Mouse (Mus musculus): ENCODE measurements at regions not wholly inside any gene's neighbourhood (a gene's known extent, or its start where the extent isn't known, plus 50 kb on each side); places are given as distances from the start of the nearest gene placed in this dataset.

DNA sequence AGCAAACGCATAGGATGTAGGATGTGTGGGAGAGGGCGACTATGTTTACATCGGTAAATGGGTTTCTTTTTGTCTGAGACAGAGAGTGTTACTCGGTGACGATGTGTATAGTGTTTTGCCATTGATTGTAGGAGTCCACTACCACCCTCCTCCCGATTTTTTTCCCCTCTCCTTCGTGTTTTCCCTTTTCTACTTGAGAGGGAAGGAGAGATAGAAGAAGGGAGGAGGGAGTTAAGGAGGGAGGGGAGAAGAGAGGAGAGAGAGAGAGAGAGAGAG is 131.4 kb upstream of the Dpyd start:
- H3K27me3 ChIP-seq (ENCODE audit: control insufficient read depth, insufficient read depth, insufficient read length) = no peaks in the 10 kb centered on the region
- H3ac ChIP-seq (ENCODE audit: control insufficient read depth, insufficient read length) = no peak overlapping the region

GRCm38 (mm10) chr3:118431031-118431723 is 130.8 kb upstream of the Dpyd start:
- peak in 1 of 3 experiments; percentile 64 for TF ChIP-seq MYOG (IDR thresholded peaks at IDR 0.05; ENCODE audit: control insufficient read depth in 1 of 3, insufficient read depth in 1 of 3, insufficient read length in 2 of 3, low read depth in 2 of 3)
- TF ChIP-seq POLR2AphosphoS2 (IDR thresholded peaks at IDR 0.05; ENCODE audit: insufficient read length, low read depth) = no peak
- peak; percentile 76 for TF ChIP-seq MAX (IDR thresholded peaks at IDR 0.05; ENCODE audit: low read depth)
- TF ChIP-seq MYOD1 (IDR thresholded peaks at IDR 0.05; ENCODE audit: control insufficient read depth in 1 of 3, insufficient read length in 2 of 3, low read depth in 2 of 3) = peak in 1 of 3 experiments; percentile 24
- peak; percentile 100 for TF ChIP-seq REST (IDR thresholded peaks at IDR 0.05; ENCODE audit: insufficient read depth, insufficient read length)
- H3K79me2 ChIP-seq (ENCODE audit: control insufficient read depth, insufficient read depth) = no peaks in the 10 kb centered on the region
- H3K4me2 ChIP-seq (ENCODE audit: low read depth) = peak overlapping the region; percentile 58
- H3K36me3 ChIP-seq (ENCODE audit: control insufficient read depth, insufficient read depth) = no peaks in the 10 kb centered on the region
- H3ac ChIP-seq (ENCODE audit: control insufficient read depth, insufficient read length) = no peak overlapping the region
- H3K27me3 ChIP-seq (ENCODE audit: control insufficient read depth, insufficient read depth, insufficient read length) = no peaks in the 10 kb centered on the region
- H3K4me3 ChIP-seq = no peak overlapping the region

More for the DNA sequence above, 131.4 kb upstream of the Dpyd start:
- TF ChIP-seq MYOD1 (IDR thresholded peaks at IDR 0.05; ENCODE audit: control insufficient read depth in 1 of 3, insufficient read length in 2 of 3, low read depth in 2 of 3) (no peak), TCF12 (IDR thresholded peaks at IDR 0.05; ENCODE audit: insufficient read depth, poor library complexity, severe bottlenecking) (no peak), MYOG (IDR thresholded peaks at IDR 0.05; ENCODE audit: control insufficient read depth in 1 of 3, insufficient read depth in 1 of 3, insufficient read length in 2 of 3, low read depth in 2 of 3) (no peak), TCF3 (IDR thresholded peaks at IDR 0.05; ENCODE audit: insufficient read length, low read depth) (no peak)
- Histone ChIP-seq H3K36me3 (ENCODE audit: control insufficient read depth, insufficient read depth) (no peaks in the 10 kb centered on the region), H3K4me2 (ENCODE audit: low read depth) (peak overlapping the region; percentile 58), H3K4me3 (no peak overlapping the region), H3K79me2 (ENCODE audit: control insufficient read depth, insufficient read depth) (no peaks in the 10 kb centered on the region)

DNA sequence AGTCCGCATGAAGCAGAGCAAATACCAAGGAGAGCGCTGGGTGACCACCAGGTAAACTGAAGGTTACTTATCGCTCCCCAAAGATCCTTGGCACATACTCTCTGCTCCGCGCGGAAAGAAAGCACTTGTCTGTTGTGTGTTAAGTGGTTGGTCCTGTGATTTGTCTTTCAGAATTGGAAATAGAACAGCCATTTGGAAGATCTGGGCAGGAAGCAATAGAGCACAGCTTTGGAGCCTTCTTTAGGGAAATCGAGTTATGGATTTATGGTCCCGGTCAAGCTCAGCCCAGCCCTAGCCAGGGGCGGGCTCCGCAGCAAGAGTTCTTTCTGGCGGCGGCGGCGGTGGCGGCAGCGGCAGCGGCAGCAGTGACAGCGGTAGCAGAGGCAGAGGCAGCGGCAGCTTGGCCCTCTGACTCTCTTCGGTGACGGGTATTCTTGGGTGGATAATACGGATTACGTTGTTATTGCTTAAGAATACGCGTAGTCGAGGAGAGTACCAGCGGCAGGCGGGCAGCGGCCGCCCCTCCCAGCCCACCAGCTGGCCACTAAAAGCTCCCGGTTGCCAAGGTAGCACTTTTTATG is 128.4 kb upstream of the Dpyd start:
- TF ChIP-seq SRF (IDR thresholded peaks at IDR 0.05; ENCODE audit: control insufficient read depth, insufficient read length, low read depth) (no peak), CEBPB (IDR thresholded peaks at IDR 0.05; ENCODE audit: insufficient read depth, poor library complexity, severe bottlenecking) (no peak), POLR2AphosphoS2 (IDR thresholded peaks at IDR 0.05; ENCODE audit: insufficient read length, low read depth) (no peak), POLR2A (IDR thresholded peaks at IDR 0.05; ENCODE audit: insufficient read length, low read depth) (no peak), REST (IDR thresholded peaks at IDR 0.05; ENCODE audit: insufficient read depth, insufficient read length) (no peak), USF1 (IDR thresholded peaks at IDR 0.05; ENCODE audit: low read depth) (no peak), MYOG (IDR thresholded peaks at IDR 0.05; ENCODE audit: control insufficient read depth in 1 of 3, insufficient read depth in 1 of 3, insufficient read length in 2 of 3, low read depth in 2 of 3) (no peak), MAX (IDR thresholded peaks at IDR 0.05; ENCODE audit: low read depth) (no peak), TCF3 (IDR thresholded peaks at IDR 0.05; ENCODE audit: insufficient read length, low read depth) (no peak), MYOD1 (IDR thresholded peaks at IDR 0.05; ENCODE audit: control insufficient read depth in 1 of 3, insufficient read length in 2 of 3, low read depth in 2 of 3) (no peak)
- Histone ChIP-seq H3ac (ENCODE audit: control insufficient read depth, insufficient read length) (no peak overlapping the region), H3K4me2 (ENCODE audit: low read depth) (peak overlapping the region; percentile 24), H3K79me2 (ENCODE audit: control insufficient read depth, insufficient read depth) (no peaks in the 10 kb centered on the region), H3K27me3 (ENCODE audit: control insufficient read depth, insufficient read depth, insufficient read length) (no peaks in the 10 kb centered on the region), H3K4me3 (no peak overlapping the region), H3K36me3 (ENCODE audit: control insufficient read depth, insufficient read depth) (no peaks in the 10 kb centered on the region)

- Histone ChIP-seq H3K4me3 (no peak overlapping the region), H3ac (ENCODE audit: control insufficient read depth, insufficient read length) (no peak overlapping the region), H3K27me3 (ENCODE audit: control insufficient read depth, insufficient read depth, insufficient read length) (no peaks in the 10 kb centered on the region), H3K79me2 (ENCODE audit: control insufficient read depth, insufficient read depth) (no peaks in the 10 kb centered on the region), H3K4me2 (ENCODE audit: low read depth) (peak overlapping the region; percentile 36), H3K36me3 (ENCODE audit: control insufficient read depth, insufficient read depth) (no peaks in the 10 kb centered on the region)
- TF ChIP-seq USF1 (IDR thresholded peaks at IDR 0.05; ENCODE audit: low read depth) = no peak
- TF ChIP-seq REST (IDR thresholded peaks at IDR 0.05; ENCODE audit: insufficient read depth, insufficient read length) = no peak
- no peak for TF ChIP-seq CEBPB (IDR thresholded peaks at IDR 0.05; ENCODE audit: insufficient read depth, poor library complexity, severe bottlenecking)
- no peak for TF ChIP-seq MYOG (IDR thresholded peaks at IDR 0.05; ENCODE audit: control insufficient read depth in 1 of 3, insufficient read depth in 1 of 3, insufficient read length in 2 of 3, low read depth in 2 of 3)
- TF ChIP-seq MYOD1 (IDR thresholded peaks at IDR 0.05; ENCODE audit: control insufficient read depth in 1 of 3, insufficient read length in 2 of 3, low read depth in 2 of 3) = no peak
- no peak for TF ChIP-seq E2F4 (IDR thresholded peaks at IDR 0.05; ENCODE audit: insufficient read depth)
- no peak for TF ChIP-seq POLR2A (IDR thresholded peaks at IDR 0.05; ENCODE audit: insufficient read length, low read depth)
- no peak for TF ChIP-seq TCF3 (IDR thresholded peaks at IDR 0.05; ENCODE audit: insufficient read length, low read depth)
Measured at GRCm38 (mm10) chr3:118434311-118434710, 127.6 kb upstream of the Dpyd start.

GRCm38 (mm10) chr3:118434847-118435246 is 127.1 kb upstream of the Dpyd start:
- Histone ChIP-seq H3K27me3 (ENCODE audit: control insufficient read depth, insufficient read depth, insufficient read length) (no peaks in the 10 kb centered on the region), H3ac (ENCODE audit: control insufficient read depth, insufficient read length) (no peak overlapping the region), H3K36me3 (ENCODE audit: control insufficient read depth, insufficient read depth) (no peaks in the 10 kb centered on the region), H3K79me2 (ENCODE audit: control insufficient read depth, insufficient read depth) (no peaks in the 10 kb centered on the region), H3K4me2 (ENCODE audit: low read depth) (peak overlapping the region; percentile 36), H3K4me3 (no peak overlapping the region)
- TF ChIP-seq USF1 (IDR thresholded peaks at IDR 0.05; ENCODE audit: low read depth) (no peak), MYOD1 (IDR thresholded peaks at IDR 0.05; ENCODE audit: control insufficient read depth in 1 of 3, insufficient read length in 2 of 3, low read depth in 2 of 3) (no peak), POLR2A (IDR thresholded peaks at IDR 0.05; ENCODE audit: insufficient read length, low read depth) (no peak), POLR2AphosphoS2 (IDR thresholded peaks at IDR 0.05; ENCODE audit: insufficient read length, low read depth) (no peak), REST (IDR thresholded peaks at IDR 0.05; ENCODE audit: insufficient read depth, insufficient read length) (no peak), TCF3 (IDR thresholded peaks at IDR 0.05; ENCODE audit: insufficient read length, low read depth) (no peak), E2F4 (IDR thresholded peaks at IDR 0.05; ENCODE audit: insufficient read depth) (no peak), CEBPB (IDR thresholded peaks at IDR 0.05; ENCODE audit: insufficient read depth, poor library complexity, severe bottlenecking) (no peak), SRF (IDR thresholded peaks at IDR 0.05; ENCODE audit: control insufficient read depth, insufficient read length, low read depth) (no peak), MAX (IDR thresholded peaks at IDR 0.05; ENCODE audit: low read depth) (no peak), MYOG (IDR thresholded peaks at IDR 0.05; ENCODE audit: control insufficient read depth in 1 of 3, insufficient read depth in 1 of 3, insufficient read length in 2 of 3, low read depth in 2 of 3) (no peak), TCF12 (IDR thresholded peaks at IDR 0.05; ENCODE audit: insufficient read depth, poor library complexity, severe bottlenecking) (no peak)
